Mouse (Mus musculus) neural tube, embryonic 14.5 days (tissue): ENCODE results near the gene Lrig3. TPM values are rescaled to one million over a fixed set of nuclear protein-coding genes. Genes with fewer than 3 reads are reported as not detected.

Experiments
- ATAC-seq: fragments of 200-750 bp; cut with Nextera tagmentation; 2 replicates; pipeline ENCODE4 v1.8.0; 2017; ENCODE audit warnings: low read depth, mild to moderate bottlenecking, moderate TSS enrichment, moderate library complexity
- H3K27ac ChIP-seq: fragments of 300-500 bp; sonication (generic); 2 replicates; pipeline ENCODE4 v1.5.1; 2014; ENCODE audit warnings: low read depth, mild to moderate bottlenecking, control low read depth, low read length, moderate library complexity, mixed read lengths
- H3K27me3 ChIP-seq: fragments of 300-500 bp; sonication (generic); 2 replicates; pipeline ENCODE4 v1.6.1; 2014; ENCODE audit warnings: low read length; ENCODE audit not compliant: control insufficient read depth, insufficient read depth
- H3K36me3 ChIP-seq: fragments of 300-500 bp; sonication (generic); 2 replicates; pipeline ENCODE4 v1.6.1; 2014; ENCODE audit warnings: low read length, mixed read lengths; ENCODE audit not compliant: control insufficient read depth, insufficient read depth
- H3K4me1 ChIP-seq: fragments of 300-500 bp; sonication (generic); 2 replicates; pipeline ENCODE4 v1.6.1; 2014; ENCODE audit warnings: low read length; ENCODE audit not compliant: control insufficient read depth, insufficient read depth
- H3K4me2 ChIP-seq: fragments of 300-500 bp; sonication (generic); 2 replicates; pipeline ENCODE4 v1.6.1; 2014; ENCODE audit warnings: mild to moderate bottlenecking, low read depth, low read length, control low read depth
- H3K4me3 ChIP-seq: fragments of 300-500 bp; sonication (generic); 2 replicates; pipeline ENCODE4 v1.5.1; 2014; ENCODE audit warnings: low read depth, low read length, control low read depth, mixed read lengths
- H3K9ac ChIP-seq: fragments of 300-500 bp; sonication (generic); replicated peaks from 2 replicates; pipeline ENCODE4 v1.6.1; 2014; ENCODE audit warnings: low read depth, mild to moderate bottlenecking, control low read depth, low read length, mixed read lengths
- H3K9me3 ChIP-seq: fragments of 300-500 bp; sonication (generic); 2 replicates; pipeline ENCODE4 v1.6.1; 2016; ENCODE audit warnings: low read length; ENCODE audit not compliant: control insufficient read depth
- WGBS: fragments of 180-500 bp; shearing (Covaris S2); extraction: QIAGEN DNeasy Blood & Tissue Kit; methylation state at CpG from one replicate; pipeline ENCODE4 v1.1.7; 2014; 5-methylcytosine and 5-hydroxymethylcytosine counted together
- polyA plus RNA-seq: library from polyadenylated mRNA; unstranded; fragments of >200 nt; fragmentation: Nextera tagmentation; extraction: Ambion mirVana; gene quantifications from 2 replicates; pipeline ENCODE4 v1.2.1, GENCODE M21; 2014

The Lrig3 gene
- polyA plus RNA-seq, 1 experiment from 2014 or later = 1.8 TPM

DNA sequence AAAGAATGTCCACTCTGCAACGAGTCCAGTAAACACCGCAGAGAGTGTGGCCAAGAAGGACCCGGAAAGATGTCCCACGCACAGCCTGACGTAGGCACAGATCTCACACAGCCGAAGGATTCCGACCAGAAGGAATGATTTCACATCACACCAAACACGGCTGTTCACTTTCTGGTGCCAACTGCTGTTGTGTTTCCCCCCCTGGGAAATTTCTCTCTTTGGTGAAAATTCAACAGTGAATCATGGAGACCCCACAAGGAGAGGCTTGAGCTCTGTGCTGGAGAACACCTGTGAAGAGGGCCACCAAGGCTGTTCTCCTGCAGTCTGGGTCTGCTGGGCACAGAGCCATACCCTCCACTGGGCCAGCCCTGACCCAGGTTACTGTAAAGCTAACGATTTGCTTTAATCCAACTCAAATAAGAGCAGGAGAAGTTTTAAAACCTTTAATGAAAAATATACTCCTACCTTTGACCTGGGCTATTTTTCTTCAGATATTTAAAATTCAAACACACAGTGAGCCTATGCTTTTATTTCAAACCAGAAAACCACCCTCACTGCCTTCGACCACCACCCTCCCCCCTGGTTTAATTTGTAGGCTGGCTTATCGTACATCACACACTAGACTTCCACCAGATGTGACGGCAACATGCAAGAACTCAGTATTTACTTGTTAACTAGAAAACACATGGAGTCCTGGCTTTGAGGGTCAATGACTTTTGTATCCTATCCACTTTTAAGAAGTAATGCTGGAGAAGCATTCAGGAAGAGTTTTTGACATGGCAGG lies 11.0 kb upstream of the Lrig3 start:
- Histone ChIP-seq H3K4me1 (no peaks in the 10 kb centered on the region), H3K4me3 (no peak overlapping the region), H3K27ac (no peak overlapping the region), H3K27me3 (no peaks in the 10 kb centered on the region), H3K9ac (no peak overlapping the region), H3K4me2 (no peak overlapping the region), H3K36me3 (no peaks in the 10 kb centered on the region), H3K9me3 (no peaks in the 10 kb centered on the region)
- WGBS = 87% methylated on average over 12 of the region's 12 CpGs
- ATAC-seq = no peak

DNA sequence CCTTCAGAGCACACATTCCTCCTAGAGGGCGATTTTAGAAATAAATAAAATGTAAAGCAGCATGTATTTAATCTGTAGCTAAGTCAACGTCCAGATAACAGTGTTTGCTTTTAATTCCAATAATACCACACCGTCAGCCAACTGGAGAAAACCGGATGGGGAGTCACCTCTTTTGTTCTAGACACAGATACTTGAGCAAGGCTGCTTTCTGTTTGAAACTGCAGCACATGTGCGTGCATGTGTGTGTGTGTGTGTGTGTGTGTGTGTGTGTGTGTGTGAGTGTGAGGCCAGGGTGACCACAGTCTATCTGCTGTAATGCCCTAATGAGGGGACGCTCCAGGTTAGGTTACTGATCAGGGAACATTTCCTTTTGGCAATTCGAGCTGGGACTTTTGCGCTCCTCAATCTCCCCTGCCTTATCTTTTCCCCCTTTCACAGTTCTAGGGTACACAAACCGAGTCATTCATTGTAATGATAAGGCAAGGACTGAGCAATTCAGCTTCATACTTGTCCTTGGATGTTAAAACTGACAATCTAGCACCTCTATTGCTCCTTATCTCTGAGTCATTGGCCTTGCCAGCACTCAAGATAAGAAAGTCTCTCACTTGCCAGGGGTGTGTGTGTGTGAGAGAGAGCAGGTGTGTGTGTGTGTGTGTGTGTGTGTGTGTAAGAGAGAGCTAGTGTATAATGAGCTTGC lies 4.4 kb upstream of the Lrig3 start:
- Histone ChIP-seq H3K27ac (no peak overlapping the region), H3K9me3 (no peaks in the 10 kb centered on the region), H3K27me3 (no peaks in the 10 kb centered on the region), H3K4me3 (no peak overlapping the region), H3K4me2 (no peak overlapping the region), H3K36me3 (no peaks in the 10 kb centered on the region), H3K4me1 (peaks cover 4% of the 10 kb centered on the region; the same call in 1 of the 2 replicates), H3K9ac (no peak overlapping the region)
- no peak for ATAC-seq
- WGBS = 81% methylated on average over 9 of the region's 9 CpGs

DNA sequence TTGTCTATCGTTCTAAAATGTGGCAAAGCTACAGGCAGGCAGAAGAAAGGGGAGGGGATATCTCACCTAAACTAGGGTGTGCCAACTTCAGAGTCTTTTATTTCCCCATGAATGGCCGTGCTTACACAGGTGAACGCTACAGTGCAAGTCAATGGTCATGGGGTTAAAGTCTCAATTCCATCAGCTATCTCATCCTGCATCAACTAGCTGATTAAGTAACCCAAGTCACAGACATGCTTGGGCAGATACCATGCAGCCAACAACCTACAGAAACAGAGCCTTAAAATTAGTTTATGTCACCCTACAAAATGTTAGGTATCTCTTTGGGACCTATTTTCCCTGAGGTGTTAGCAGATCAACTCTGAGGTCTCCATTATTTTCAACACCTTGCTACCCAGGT lies 1.3 kb upstream of the Lrig3 start:
- ATAC-seq = no peak
- Histone ChIP-seq H3K4me2 (no peak overlapping the region), H3K9me3 (no peaks in the 10 kb centered on the region), H3K27me3 (no peaks in the 10 kb centered on the region), H3K36me3 (no peaks in the 10 kb centered on the region), H3K4me1 (peaks cover 21% of the 10 kb centered on the region; the same call in 1 of the 2 replicates), H3K27ac (no peak overlapping the region), H3K4me3 (no peak overlapping the region), H3K9ac (no peak overlapping the region)
- WGBS = 96% methylated on average over 3 of the region's 3 CpGs

DNA sequence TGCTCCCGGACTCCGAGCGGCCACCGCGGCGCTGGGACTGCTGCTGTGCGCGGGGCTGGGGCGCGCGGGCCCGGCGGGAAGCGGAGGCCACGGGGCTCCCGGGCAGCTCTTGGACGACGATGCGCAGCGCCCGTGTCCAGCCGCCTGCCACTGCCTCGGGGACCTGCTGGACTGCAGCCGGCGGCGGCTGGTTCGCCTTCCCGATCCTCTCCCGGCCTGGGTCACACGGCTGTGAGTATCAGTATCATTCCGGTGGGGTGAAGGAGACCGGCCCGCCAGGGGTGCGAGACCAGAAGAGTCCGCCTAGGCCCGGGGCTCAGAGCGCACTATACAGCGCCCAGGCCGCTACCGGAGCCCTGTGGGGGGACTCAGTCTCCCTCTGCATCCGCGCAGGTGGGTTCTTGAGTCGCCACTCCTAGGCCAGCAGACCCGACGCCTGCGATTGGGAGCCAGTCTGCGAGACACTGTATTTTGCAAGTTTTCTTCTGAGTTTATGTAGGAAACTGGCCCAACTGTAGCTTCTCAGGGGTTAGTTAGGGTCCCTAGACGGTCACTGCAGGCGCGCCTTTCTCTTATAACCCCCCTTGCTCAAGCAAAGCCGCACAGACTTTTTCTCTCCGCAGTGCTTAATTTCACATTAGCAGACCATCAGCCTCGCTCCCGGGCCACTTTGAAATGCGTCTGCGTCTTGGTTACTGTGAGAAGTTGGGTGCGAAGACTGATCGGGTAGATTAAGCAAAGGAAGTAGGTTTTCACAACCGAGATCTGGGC lies 698 bp downstream of the Lrig3 start:
- Histone ChIP-seq H3K4me3 (peak overlapping the region; percentile 89), H3K27ac (peak overlapping the region; percentile 70), H3K4me1 (peaks cover 24% of the 10 kb centered on the region; the same call in 1 of the 2 replicates), H3K9ac (peak overlapping the region; percentile 72), H3K27me3 (no peaks in the 10 kb centered on the region), H3K9me3 (no peaks in the 10 kb centered on the region), H3K4me2 (peak overlapping the region; percentile 99), H3K36me3 (no peaks in the 10 kb centered on the region)
- ATAC-seq = peak; percentile 72
- under 1% methylated on average over 57 of the region's 59 CpGs for WGBS

DNA sequence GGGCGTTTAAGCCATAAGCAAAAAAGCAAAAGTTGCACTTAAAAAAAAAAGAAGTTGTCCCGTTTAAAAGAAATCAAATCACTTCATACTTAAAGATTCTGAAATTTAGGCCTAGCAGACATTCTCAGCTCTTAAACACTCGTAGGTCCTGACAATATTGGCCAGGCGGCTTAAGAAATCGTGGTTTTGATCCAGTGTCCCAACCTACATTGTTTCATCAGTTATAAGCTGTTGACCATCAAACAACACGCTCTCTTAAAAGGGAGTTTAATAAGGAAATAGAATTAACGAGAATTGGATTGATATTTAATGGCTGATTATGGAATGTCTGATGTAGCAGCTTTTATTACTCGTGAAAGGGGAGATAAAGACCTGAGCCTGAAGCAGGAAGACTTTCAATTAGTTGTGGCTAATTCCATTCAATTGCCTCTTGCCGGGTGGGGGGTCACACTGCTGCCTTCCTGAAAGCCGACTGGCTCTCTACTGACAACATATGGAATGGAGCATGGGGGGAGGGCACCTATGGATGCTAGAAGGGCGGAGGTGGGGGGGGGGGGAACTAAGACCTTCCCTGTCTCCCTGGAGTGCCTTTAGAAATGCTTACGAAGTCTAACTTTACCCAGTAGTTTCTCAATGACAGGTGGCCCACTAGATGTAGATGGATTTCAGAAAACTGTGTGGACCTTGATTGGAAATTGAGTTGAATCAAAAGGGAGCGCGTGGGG lies 1.6 kb downstream of the Lrig3 start:
- H3K4me1 ChIP-seq = peaks cover 24% of the 10 kb centered on the region; the same call in 1 of the 2 replicates
- H3K9ac ChIP-seq = peak overlapping the region; percentile 72; the same call in 1 of the 2 replicates
- no peaks in the 10 kb centered on the region for H3K9me3 ChIP-seq
- 4% methylated on average over 14 of the region's 14 CpGs for WGBS
- peak overlapping the region; percentile 99 for H3K4me2 ChIP-seq
- no peaks in the 10 kb centered on the region for H3K36me3 ChIP-seq
- peak overlapping the region; percentile 89 for H3K4me3 ChIP-seq
- no peak overlapping the region for H3K27ac ChIP-seq
- no peaks in the 10 kb centered on the region for H3K27me3 ChIP-seq
- ATAC-seq = no peak

DNA sequence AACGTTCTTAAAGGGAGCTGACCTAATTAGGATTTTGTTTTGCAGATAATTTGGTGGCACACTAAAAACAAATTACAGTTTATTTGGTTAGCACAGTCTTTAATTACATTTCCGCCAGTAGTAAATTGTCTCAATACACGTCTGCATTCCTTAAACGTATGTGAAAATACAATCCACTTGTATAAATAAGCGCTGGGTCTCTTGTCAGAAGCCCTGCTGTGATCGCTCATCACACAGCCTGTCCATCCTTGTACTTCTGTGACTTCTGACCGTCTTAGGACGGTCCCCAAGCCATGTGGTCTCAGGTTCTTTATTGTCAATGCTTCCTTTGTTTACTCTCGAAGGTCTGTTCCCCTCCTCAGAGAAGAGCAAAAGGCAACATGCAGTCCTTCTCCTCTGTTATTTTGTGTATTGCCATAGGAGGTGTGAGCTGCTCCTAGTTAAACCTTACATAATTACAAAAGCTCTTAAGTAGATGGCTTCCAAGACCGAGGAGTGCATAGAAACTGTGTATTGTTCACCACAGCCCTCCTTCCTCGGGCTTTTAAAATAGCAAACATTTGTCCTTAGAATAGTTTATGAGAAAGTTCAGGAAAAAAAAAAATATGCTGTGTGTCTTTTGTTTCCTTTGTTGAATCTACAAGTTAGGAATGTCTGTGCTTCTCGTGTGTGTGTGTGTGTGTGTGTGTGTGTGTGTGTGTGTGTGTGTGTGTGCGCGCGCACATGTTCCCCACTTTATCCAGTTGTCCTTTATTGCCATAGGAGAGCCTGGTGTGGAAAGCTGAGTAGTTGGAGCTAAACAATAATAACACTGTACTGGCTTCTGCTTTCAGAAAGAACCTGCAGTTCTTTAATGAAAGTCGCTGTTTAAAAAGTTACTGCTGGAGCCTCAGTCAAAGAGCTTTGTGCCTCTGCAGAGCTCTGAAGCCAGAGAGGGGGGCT lies 2.5 kb downstream of the Lrig3 start:
- no peak for ATAC-seq
- peak overlapping the region; percentile 99 for H3K4me2 ChIP-seq
- no peaks in the 10 kb centered on the region for H3K36me3 ChIP-seq
- H3K4me3 ChIP-seq = peak overlapping the region; percentile 89
- no peaks in the 10 kb centered on the region for H3K27me3 ChIP-seq
- peak overlapping the region; percentile 55; the same call in 1 of the 2 replicates for H3K27ac ChIP-seq
- H3K9me3 ChIP-seq = no peaks in the 10 kb centered on the region
- 7% methylated on average over 16 of the region's 16 CpGs for WGBS
- H3K4me1 ChIP-seq = peaks cover 24% of the 10 kb centered on the region; the same call in 1 of the 2 replicates
- peak overlapping the region; percentile 28; the same call in 1 of the 2 replicates for H3K9ac ChIP-seq

DNA sequence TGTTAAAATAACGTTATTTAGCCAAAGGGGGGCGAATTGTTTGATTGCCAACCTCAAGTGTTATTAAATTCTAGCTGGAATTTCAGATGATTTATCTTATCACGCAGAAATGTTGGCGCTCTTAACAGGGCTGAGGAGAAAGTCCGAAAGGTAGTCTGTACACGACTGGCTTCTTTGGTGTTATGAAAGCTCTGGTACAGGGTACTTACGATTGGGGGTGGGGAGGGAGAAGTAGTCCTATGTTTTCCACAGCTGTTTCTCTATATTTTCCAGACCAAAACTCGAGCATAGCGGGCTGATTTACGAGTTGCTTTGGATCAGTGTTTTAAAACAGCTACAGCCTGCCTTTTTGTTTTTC lies 3.1 kb downstream of the Lrig3 start:
- no peaks in the 10 kb centered on the region for H3K9me3 ChIP-seq
- peak overlapping the region; percentile 99; the same call in 1 of the 2 replicates for H3K4me2 ChIP-seq
- no peak for ATAC-seq
- H3K4me1 ChIP-seq = peaks cover 24% of the 10 kb centered on the region; the same call in 1 of the 2 replicates
- peak overlapping the region; percentile 16; the same call in 1 of the 2 replicates for H3K4me3 ChIP-seq
- peak overlapping the region; percentile 28; the same call in 1 of the 2 replicates for H3K9ac ChIP-seq
- 23% methylated on average over 10 of the region's 10 CpGs for WGBS
- H3K27me3 ChIP-seq = no peaks in the 10 kb centered on the region
- H3K36me3 ChIP-seq = no peaks in the 10 kb centered on the region
- H3K27ac ChIP-seq = peak overlapping the region; percentile 55; the same call in 1 of the 2 replicates
